Mouse (Mus musculus) fat pad, adult 2 months (tissue): ENCODE results near the gene Klhl5.

ENCODE experiments used
- DNase-seq: peaks from one replicate; pipeline ENCODE4 v3.0.0-alpha.2; 2011; ENCODE audit warnings: low read depth, low spot score; ENCODE audit errors: extremely low read depth

The Klhl5 gene

GRCm38 (mm10) chr5:65106876-65107772, at the start of gene Klhl5:
Gene Klhl5 (plus strand): TSS chr5:65107539.
- DNase-seq: no peak

GRCm38 (mm10) chr5:65057596-65057995, 49.7 kb upstream of the Klhl5 start:
- DNase-seq: no peak

GRCm38 (mm10) chr5:65059806-65060205, 47.5 kb upstream of the Klhl5 start:
- DNase-seq: no peak

GRCm38 (mm10) chr5:65062236-65062635, 45.1 kb upstream of the Klhl5 start:
- no peak for DNase-seq

GRCm38 (mm10) chr5:65063266-65063665, 44.1 kb upstream of the Klhl5 start:
- DNase-seq: no peak

- peak; percentile 95 for DNase-seq
Observed at GRCm38 (mm10) chr5:65068166-65068565, 39.2 kb upstream of the Klhl5 start.

- no peak for DNase-seq
Observed at GRCm38 (mm10) chr5:65069872-65070271, 37.5 kb upstream of the Klhl5 start.

GRCm38 (mm10) chr5:65071689-65072118, 35.6 kb upstream of the Klhl5 start:
- no peak for DNase-seq

- no peak for DNase-seq
Observed at GRCm38 (mm10) chr5:65073247-65073646, 34.1 kb upstream of the Klhl5 start.

GRCm38 (mm10) chr5:65074693-65075092, 32.6 kb upstream of the Klhl5 start:
- no peak for DNase-seq

- no peak for DNase-seq
Observed at GRCm38 (mm10) chr5:65076087-65076486, 31.3 kb upstream of the Klhl5 start.

- DNase-seq: no peak
Observed at GRCm38 (mm10) chr5:65076748-65077147, 30.6 kb upstream of the Klhl5 start.

GRCm38 (mm10) chr5:65078081-65078480, 29.3 kb upstream of the Klhl5 start:
- no peak for DNase-seq

- DNase-seq: no peak
Observed at GRCm38 (mm10) chr5:65079881-65080280, 27.5 kb upstream of the Klhl5 start.

- no peak for DNase-seq
Observed at GRCm38 (mm10) chr5:65081836-65082235, 25.5 kb upstream of the Klhl5 start.

- DNase-seq: peak; percentile 95
Observed at GRCm38 (mm10) chr5:65086522-65086921, 20.8 kb upstream of the Klhl5 start.

- no peak for DNase-seq
Observed at GRCm38 (mm10) chr5:65089707-65090106, 17.6 kb upstream of the Klhl5 start.

- no peak for DNase-seq
Observed at GRCm38 (mm10) chr5:65091184-65091858, 16.0 kb upstream of the Klhl5 start.

- no peak for DNase-seq
Observed at GRCm38 (mm10) chr5:65091921-65092320, 15.4 kb upstream of the Klhl5 start, which contains the start of gene Tmem156. Gene Tmem156 (minus strand): TSS chr5:65092132.

- no peak for DNase-seq
Observed at GRCm38 (mm10) chr5:65093769-65094168, 13.6 kb upstream of the Klhl5 start.

- DNase-seq: no peak
Observed at GRCm38 (mm10) chr5:65094902-65095545, 12.3 kb upstream of the Klhl5 start.

GRCm38 (mm10) chr5:65096082-65096481, 11.3 kb upstream of the Klhl5 start:
- no peak for DNase-seq
